Mouse (Mus musculus): ENCODE data around the gene Rsph14.
A peak's percentile ranks its signal among the peaks of the same experiment; 100 is the strongest.

Rsph14 gene

GRCm38 (mm10) chr10:74990584-74991322 lies 41.6 kb downstream of the Rsph14 start:
- no peak for DNase-seq

GRCm38 (mm10) chr10:74989814-74990213 lies 42.6 kb downstream of the Rsph14 start:
- DNase-seq = peak; percentile 12

DNA sequence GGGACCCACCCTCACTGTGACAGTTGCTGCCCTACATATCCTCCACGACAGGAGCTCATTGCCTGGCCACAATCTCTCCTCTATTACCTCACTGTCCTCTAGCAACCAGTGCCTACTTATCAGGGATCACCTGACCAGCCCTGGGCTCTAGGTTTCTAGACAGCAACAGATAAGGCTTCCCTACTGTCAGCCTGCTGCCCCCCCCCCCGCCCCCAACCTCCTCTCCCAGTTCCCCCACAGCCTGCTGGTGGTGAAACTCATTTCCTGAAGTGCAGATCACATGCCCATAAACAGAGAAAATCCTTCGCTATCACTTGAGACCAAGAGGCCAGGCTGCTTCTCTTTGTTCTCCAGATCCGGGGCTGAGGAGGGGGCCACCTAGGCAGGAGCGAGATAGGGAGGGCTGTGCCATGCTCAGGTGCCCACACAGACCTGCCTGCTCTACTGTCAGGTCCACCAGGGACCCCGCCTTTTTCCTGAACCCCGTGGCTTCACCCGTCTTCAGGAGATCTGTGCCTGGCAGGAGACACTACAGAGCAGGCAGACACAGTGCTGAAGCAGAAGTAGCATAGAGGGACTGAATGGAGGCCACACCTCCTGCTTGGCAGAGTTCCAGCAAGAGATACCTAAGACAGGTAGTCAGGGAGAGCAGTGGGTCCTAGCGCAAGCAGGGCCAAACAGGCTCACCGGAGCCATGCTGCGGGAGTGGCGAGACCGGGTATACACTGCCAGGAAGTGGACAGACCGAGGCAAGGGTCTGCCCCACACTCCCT lies 44.5 kb downstream of the Rsph14 start:
- no peak for DNase-seq

GRCm38 (mm10) chr10:74983176-74983575 lies 49.2 kb downstream of the Rsph14 start:
- no peak for DNase-seq

DNA sequence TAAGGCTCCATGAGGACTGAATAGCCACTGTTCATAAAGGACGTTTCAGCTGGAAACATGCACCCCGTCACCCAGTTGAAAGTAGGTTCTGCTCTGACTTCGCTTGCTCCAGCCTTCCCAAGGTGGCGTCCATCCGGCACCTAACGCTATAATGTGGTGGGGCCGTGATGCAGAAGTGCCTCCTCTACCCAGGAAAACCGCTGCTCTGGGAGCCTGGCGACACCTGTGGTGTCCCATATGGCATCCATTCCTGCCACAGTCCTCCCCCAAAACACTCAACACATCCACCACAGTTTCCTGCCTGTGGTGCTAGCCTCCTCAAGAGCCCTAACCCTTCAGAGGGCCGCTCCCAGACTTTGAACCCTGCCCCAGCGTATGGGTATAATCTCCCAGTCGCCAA lies 51.2 kb downstream of the Rsph14 start:
- no peak for DNase-seq

GRCm38 (mm10) chr10:74978056-74978455 lies 54.3 kb downstream of the Rsph14 start:
- no peak for DNase-seq

DNA sequence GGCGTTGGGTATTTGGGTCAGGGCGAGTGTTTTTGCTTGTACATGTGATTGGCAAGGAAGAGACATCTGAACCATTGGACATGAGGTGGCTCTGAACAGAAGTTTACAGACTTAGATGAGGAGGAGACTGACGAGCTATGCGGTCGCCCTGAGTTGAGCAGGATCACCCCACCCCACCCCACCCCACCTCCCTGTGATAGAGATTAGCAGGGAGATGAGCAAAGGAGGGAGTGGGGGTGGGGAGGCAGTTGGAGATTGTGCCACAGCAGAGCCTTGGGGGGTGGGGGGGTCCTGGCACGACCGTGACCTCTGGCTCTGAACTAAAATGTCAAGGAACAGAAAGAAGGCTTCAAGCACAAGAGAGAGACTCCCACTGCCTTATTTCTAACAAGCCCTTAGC lies 56.0 kb downstream of the Rsph14 start:
- no peak for DNase-seq

GRCm38 (mm10) chr10:74975626-74976025 lies 56.8 kb downstream of the Rsph14 start:
- DNase-seq = no peak

DNA sequence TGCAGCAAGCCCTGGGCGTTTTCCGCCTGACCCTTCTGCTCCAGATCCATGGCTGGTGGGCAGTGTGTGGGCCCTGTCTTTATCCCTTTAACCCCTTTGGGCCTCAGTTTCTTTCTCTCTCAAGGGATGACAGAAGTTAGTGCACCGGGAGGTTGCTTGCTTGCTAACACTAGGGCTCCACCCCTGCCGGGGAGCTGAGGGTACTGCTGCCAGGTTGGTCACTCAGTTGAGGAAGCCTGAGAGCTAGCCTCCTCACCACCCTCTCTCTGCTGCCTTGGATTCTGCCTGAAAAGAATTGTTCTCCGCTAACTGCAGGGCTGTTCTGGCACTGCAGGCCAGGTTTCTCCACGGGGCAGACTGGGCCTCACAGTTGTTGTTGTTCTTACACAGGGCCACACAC lies 59.4 kb downstream of the Rsph14 start:
- DNase-seq = no peak

DNA sequence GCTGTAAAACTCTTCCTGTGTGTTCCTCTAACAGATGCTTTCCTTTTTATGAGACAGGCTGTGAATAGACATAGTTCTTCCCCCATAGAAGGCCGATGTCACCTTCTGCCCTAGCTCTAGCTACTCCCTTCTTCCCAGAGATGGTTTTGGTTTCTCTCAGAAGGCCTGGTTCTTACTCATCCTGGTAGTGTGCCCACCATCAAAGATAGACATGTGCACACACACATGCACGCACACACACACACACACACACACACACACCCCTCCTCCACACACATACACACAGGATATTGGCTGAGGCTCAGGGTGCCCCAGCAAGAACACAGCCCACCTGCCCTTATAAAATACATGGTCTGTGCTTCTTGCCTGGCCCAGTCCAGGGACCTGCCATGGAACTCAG lies 63.1 kb downstream of the Rsph14 start:
- DNase-seq = no peak

DNA sequence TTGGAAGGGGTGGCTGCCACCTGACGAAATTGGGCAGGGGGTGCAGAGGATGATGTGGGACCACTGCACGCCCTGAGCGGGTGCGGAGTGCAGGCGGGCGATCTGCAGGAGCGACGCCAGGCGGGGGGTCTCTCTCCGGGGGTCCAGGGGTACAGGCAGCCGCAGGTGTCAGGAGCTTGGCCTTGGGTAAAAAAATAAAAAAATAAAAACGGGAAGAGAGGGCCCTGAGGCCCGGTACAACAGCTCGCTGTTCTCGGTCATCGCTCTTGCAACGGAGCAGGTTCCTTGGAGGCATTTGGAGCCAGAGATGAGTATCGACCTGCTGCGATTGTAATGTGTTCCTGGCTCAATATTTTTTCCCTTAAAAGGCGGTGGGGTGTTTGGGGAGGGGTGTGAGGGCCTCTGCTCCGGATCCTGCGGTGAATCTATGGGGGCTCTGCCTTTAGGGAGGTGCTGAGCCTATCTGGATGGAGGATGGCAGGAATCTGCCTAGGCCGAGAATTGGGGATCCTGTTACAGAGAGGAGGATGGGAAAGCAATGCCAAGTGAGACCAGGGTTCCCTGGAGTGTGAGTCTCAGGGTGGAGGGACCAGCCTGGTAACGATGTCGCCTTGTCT lies 64.6 kb downstream of the Rsph14 start:
- peak; percentile 4 for DNase-seq

GRCm38 (mm10) chr10:74966850-74967451 lies 65.4 kb downstream of the Rsph14 start, which contains the start of gene Gnaz:
Gnaz (plus strand) TSS chr10:74967177.
- peak; percentile 93 for DNase-seq

DNA sequence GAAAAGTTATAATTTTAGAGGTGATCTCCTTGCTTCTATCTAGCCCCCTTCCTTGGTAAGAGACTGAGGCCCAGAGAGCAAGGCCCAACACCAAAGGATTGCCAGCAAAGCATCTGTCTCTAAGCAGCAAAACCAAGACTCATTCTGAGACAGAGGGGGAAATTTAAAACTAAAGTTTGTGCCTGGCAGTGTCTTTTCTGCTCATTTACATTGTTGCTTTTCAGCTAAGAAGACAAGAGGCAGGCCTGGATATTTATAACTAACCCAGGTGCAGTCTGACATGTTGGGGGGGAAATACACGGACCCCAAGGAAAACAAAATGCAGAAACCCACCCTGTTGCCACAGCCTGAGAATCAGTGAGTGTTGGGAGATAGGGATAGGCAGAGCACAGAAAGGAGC lies 68.0 kb downstream of the Rsph14 start:
- no peak for DNase-seq

DNA sequence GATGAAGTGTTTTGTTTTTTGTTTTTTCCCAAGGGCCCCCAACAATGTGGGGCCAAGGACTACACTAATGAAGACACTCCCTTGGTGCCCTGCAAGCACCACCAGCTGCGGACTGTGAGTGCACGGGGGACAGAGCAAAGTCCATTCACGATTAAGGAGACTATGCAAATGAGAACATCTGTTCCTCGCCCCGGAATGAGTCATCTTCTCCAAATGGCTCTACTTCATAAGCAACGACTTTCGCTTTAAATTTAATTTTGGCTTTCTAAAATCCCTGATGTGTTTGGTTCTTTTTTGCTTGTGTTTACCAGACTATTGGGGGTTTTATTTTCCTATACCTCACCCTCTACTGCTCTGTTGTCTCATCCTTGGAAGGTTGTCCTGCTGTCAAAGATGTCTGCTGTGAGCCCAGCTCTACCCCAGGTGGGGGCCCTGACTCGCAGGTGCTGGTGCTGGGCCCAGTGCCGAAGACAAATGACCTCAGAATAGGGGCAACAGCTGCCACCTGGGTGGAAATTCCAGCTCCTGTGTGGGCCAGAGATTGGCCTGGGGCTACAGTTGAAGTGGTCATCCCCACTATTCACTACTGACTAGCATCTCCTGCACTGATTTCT lies 79.4 kb downstream of the Rsph14 start:
- DNase-seq = no peak

DNA sequence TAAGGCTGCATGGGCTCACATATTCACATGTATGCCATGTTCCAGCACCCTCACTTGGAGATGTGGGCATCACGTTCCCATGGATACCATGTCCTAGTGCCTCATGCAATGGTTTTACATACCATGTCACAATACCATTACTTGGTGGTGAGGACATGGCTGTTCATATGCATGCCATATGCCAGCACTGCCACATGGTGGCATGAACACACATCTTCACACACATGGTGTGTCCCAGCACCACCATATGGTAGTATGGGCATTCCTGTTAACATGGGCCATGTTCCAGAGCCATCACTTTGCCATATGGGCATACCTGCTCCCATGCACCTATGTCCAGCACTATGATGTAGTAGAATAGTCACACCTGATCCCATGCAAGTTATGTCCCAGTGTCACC lies 91.6 kb downstream of the Rsph14 start:
- DNase-seq = no peak

- no peak for DNase-seq
Observed at GRCm38 (mm10) chr10:74939300-74939699, 93.1 kb downstream of the Rsph14 start.

DNA sequence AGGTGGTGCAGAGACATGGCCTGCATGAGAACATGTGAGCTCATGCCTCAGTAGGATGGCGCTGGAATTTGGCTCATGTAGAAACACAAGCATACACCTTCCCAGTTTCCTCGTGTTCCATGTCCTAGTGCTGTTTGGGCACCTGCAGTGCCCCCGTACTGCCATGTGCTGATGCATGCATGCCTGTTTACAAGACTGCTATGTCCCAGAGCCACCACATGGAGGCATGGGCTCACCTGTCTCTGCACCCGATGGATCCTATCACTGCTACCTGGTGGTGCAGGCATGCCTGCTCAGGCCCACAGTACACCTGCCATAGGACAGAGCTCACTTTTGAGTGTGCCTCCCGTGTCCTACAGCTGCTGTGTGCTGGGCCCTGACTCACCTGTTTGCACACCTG lies 94.0 kb downstream of the Rsph14 start:
- no peak for DNase-seq

- DNase-seq = peak; percentile 11
Observed at GRCm38 (mm10) chr10:74937003-74937790, 95.2 kb downstream of the Rsph14 start.

DNA sequence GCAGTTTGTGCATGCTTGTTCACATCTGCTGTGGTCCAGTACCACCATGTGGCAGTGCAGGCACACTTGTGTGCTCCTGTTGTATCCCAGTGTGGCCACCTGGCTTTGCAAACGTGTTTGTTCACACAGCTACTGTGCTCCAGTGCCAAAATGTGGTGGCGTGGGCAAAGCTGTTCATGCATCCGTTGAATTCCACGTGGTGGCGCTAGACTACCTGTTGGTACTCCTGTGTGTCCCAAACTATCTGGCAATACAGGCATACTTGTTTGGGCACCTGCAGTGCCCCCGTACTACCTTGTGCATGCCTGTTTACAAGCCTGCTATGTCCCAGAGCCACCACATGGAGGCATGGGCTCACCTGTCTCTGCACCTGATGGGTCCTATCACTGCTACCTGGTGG lies 97.4 kb downstream of the Rsph14 start:
- no peak for DNase-seq

DNA sequence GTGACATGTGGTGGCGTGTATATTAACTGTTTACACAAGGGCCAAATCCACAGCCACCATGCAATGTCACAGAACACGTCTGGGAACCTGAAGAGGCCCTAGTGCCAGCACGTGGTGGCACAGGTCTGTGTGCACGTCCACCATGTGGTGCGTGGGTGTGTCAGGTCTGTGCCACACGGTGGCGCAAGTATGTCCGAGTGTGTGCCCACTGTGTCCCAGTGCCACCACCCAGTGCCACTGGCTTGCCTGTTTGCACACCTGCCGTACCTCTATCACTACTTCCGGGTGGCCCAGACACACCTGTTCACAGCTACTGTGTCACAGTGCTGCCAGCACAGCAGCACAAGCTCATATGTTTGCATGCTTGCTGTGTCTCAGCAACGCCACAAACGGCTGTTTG lies 97.9 kb downstream of the Rsph14 start:
- DNase-seq = no peak

- DNase-seq = no peak
Observed at GRCm38 (mm10) chr10:74933548-74934190, 98.7 kb downstream of the Rsph14 start.

DNA sequence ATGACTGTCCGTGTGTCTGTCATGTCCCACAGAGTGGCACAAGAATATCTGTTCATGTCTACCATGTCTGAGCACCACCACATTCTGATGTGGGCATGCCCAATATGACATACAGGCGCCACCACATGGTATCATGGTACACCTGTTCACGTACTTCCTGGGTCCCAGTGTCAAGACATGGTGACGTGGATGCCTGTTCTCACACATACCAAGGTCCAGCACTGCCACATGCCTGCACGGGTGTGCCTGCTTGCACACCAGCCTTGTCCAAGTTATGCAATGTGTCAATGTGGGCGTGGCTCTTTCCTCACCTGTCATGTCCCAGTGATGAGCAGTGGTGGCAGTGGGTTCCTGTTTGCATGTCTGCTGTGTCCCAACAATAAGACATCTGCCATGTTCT lies 99.9 kb downstream of the Rsph14 start:
- no peak for DNase-seq

Data from thymus, postnatal 25 days (tissue).